Mouse (Mus musculus) forebrain, embryonic 14.5 days (tissue): ENCODE data around the gene Mysm1. TPM values are rescaled to one million over a fixed set of nuclear protein-coding genes. Genes with fewer than 3 reads are reported as not detected.
A peak's percentile ranks its signal among the peaks of the same experiment; 100 is the strongest.

Source experiments
- ATAC-seq: fragments of 200-750 bp; cut with Nextera tagmentation; 2 replicates; pipeline ENCODE4 v1.8.0; 2017; ENCODE audit warnings: mild to moderate bottlenecking, moderate library complexity
- DNase-seq: peaks from one replicate; pipeline ENCODE4 v3.0.0-alpha.2; 2015; ENCODE audit warnings: low spot score
- H3K27ac ChIP-seq: fragments of 300-500 bp; sonication (generic); 2 replicates; pipeline ENCODE4 v1.5.1; 2014; ENCODE audit warnings: low read depth, mild to moderate bottlenecking, control low read depth, low read length, moderate library complexity
- H3K27me3 ChIP-seq: fragments of 300-500 bp; sonication (generic); replicated peaks from 2 replicates; pipeline ENCODE4 v1.6.1; 2014; ENCODE audit warnings: low read length, control low read depth, mixed read lengths; ENCODE audit not compliant: control insufficient read depth, insufficient read depth
- H3K36me3 ChIP-seq: fragments of 300-500 bp; sonication (generic); 2 replicates; pipeline ENCODE4 v1.6.1; 2014; ENCODE audit warnings: low read length, control low read depth; ENCODE audit not compliant: control insufficient read depth, insufficient read depth
- H3K4me1 ChIP-seq: fragments of 300-500 bp; sonication (generic); 2 replicates; pipeline ENCODE4 v1.6.1; 2014; ENCODE audit warnings: antibody characterized with exemption, low read length, control low read depth; ENCODE audit not compliant: control insufficient read depth, insufficient read depth
- H3K4me2 ChIP-seq: fragments of 300-500 bp; sonication (generic); 2 replicates; pipeline ENCODE4 v1.6.1; 2014; ENCODE audit warnings: mild to moderate bottlenecking, control low read depth, low read length
- H3K4me3 ChIP-seq: fragments of 300-500 bp; sonication (generic); 2 replicates; pipeline ENCODE4 v1.5.1; 2014; ENCODE audit warnings: low read depth, low read length, control low read depth
- H3K9ac ChIP-seq: fragments of 300-500 bp; sonication (generic); 2 replicates; pipeline ENCODE4 v1.6.1; 2014; ENCODE audit warnings: mild to moderate bottlenecking, low read length, control low read depth, moderate library complexity
- H3K9me3 ChIP-seq: fragments of 300-500 bp; sonication (generic); replicated peaks from 2 replicates; pipeline ENCODE4 v1.6.1; 2016; ENCODE audit warnings: low read length, control low read depth, mixed read lengths; ENCODE audit not compliant: control insufficient read depth
- WGBS: fragments of 180-500 bp; shearing (Covaris S2); extraction: QIAGEN DNeasy Blood & Tissue Kit; methylation state at CpG from one replicate; pipeline ENCODE4 v1.1.7; 2014; 5-methylcytosine and 5-hydroxymethylcytosine counted together
- polyA plus RNA-seq: library from polyadenylated mRNA; unstranded; fragments of >200 nt; fragmentation: Nextera tagmentation; extraction: Ambion mirVana; gene quantifications from 2 replicates; pipeline ENCODE4 v1.2.1, GENCODE M21; 2014

Gene Mysm1
- polyA plus RNA-seq, 1 experiment from 2014 or later, result 18.7 TPM

DNA sequence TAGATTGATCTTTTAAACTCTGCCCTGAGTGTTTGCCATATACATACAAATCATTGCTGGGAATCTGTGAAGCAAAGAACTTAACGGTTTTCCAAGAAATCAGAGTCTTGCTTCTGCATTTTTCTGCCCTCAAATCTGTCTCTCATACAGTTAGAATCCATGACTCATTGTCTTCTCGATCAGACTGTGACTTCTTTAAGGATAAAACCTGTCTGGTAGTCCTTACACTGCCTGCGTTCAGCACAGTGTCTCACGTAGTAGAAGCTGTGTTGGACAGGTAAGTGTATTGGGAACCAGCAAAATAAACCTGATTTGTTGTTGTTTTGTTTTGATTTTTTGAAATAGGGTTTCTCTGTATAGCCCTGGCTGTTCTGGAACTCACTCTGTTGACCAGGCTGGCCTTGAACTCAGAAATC lies 608 bp upstream of the Mysm1 start:
- Histone ChIP-seq H3K4me2 (peak overlapping the region; percentile 85), H3K36me3 (peaks cover 7% of the 10 kb centered on the region; the same call in 1 of the 2 replicates), H3K27me3 (no peaks in the 10 kb centered on the region), H3K9ac (peak overlapping the region; percentile 95), H3K4me1 (peaks cover 8% of the 10 kb centered on the region), H3K27ac (peak overlapping the region; percentile 82), H3K9me3 (no peaks in the 10 kb centered on the region), H3K4me3 (peak overlapping the region; percentile 84)
- WGBS, result 45% methylated on average over 4 of the region's 4 CpGs
- peak; percentile 21 for ATAC-seq
- peak; percentile 17 for DNase-seq

- ATAC-seq, result no peak
- Histone ChIP-seq H3K9me3 (no peaks in the 10 kb centered on the region), H3K4me3 (no peak overlapping the region), H3K36me3 (peaks cover 44% of the 10 kb centered on the region), H3K27me3 (no peaks in the 10 kb centered on the region), H3K4me2 (no peak overlapping the region), H3K4me1 (peaks cover 6% of the 10 kb centered on the region), H3K9ac (no peak overlapping the region), H3K27ac (no peak overlapping the region)
- WGBS, result 93% methylated on average over 2 of the region's 2 CpGs
- DNase-seq, result no peak
Observed at GRCm38 (mm10) chr4:94973321-94973720, 5.6 kb downstream of the Mysm1 start.

DNA sequence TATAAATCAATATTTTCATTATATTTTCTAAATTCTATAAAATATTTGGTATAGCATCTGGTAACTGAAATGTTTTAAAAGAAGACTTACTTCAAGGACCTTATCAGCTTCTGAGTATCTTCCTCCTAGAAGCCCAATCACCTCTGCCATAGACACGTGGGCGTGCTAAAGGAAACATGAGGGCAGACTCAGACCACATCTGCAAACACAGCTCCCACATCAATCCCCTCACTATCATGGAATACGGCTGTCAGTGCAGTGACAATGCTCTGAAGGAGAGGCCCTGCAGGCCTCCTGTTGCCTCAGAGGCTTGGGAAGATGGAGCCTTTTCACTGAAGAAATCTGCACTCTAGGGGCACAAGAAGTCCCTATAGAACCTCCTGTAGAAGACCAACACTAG lies 26.1 kb downstream of the Mysm1 start:
- ATAC-seq (no peak), DNase-seq (no peak)
- no peaks in the 10 kb centered on the region for H3K9me3 ChIP-seq
- H3K27me3 ChIP-seq, result no peaks in the 10 kb centered on the region
- H3K4me3 ChIP-seq, result no peak overlapping the region
- H3K9ac ChIP-seq, result no peak overlapping the region
- H3K36me3 ChIP-seq, result peaks cover 62% of the 10 kb centered on the region
- WGBS, result 89% methylated on average over 3 of the region's 3 CpGs
- H3K27ac ChIP-seq, result no peak overlapping the region
- no peaks in the 10 kb centered on the region for H3K4me1 ChIP-seq
- H3K4me2 ChIP-seq, result no peak overlapping the region

DNA sequence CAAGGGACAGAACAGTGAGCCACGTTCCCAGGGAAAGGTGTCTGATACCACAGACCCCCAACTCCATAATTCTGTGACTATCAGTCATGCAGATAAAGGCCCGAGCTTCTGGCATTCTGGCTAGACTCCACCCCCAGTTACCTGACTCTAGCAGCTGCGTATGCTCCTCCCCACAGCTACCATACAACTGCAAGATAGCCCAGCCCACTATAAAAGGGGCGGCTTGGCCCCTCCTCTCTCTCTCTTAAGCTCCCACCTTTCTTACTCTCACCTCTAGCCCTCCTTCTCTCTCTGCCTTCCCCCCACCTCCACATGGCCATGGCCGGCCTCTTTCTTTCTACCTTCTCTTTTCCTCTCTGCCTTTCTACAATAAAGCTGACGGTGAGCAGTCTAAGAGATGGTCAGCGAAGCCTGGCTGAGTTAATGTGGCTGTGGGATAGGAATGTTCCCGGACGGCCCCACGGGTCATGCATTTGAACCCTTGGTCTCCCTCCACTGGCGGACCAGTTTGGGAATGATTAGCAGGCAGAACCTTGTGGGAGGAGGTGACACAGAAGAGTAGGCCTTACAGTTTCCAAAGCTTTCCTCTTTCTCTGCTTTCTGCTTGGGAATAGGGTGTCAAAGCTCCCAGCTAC lies 37.6 kb downstream of the Mysm1 start:
- WGBS, result 86% methylated on average over 11 of the region's 11 CpGs
- Histone ChIP-seq H3K4me3 (no peak overlapping the region), H3K27ac (no peak overlapping the region), H3K36me3 (peaks cover 47% of the 10 kb centered on the region), H3K9me3 (no peaks in the 10 kb centered on the region), H3K4me1 (no peaks in the 10 kb centered on the region), H3K27me3 (no peaks in the 10 kb centered on the region), H3K9ac (no peak overlapping the region), H3K4me2 (no peak overlapping the region)
- DNase-seq (no peak), ATAC-seq (no peak)

- no peaks in the 10 kb centered on the region for H3K36me3 ChIP-seq
- H3K4me1 ChIP-seq, result no peaks in the 10 kb centered on the region
- H3K27ac ChIP-seq, result no peak within 1 kb of the TSS
- H3K9ac ChIP-seq, result no peak within 1 kb of the TSS
- no peak within 1 kb of the TSS for H3K4me2 ChIP-seq
- no peak within 1 kb of the TSS for H3K4me3 ChIP-seq
- DNase-seq (no peak), ATAC-seq (no peak)
- no peaks in the 10 kb centered on the region for H3K9me3 ChIP-seq
- no peaks in the 10 kb centered on the region for H3K27me3 ChIP-seq
Observed at GRCm38 (mm10) chr4:94928743-94929142, 50.2 kb downstream of the Mysm1 start, which contains the start of gene Eqtn. TSS of gene Eqtn (minus strand) at chr4:94928843.

DNA sequence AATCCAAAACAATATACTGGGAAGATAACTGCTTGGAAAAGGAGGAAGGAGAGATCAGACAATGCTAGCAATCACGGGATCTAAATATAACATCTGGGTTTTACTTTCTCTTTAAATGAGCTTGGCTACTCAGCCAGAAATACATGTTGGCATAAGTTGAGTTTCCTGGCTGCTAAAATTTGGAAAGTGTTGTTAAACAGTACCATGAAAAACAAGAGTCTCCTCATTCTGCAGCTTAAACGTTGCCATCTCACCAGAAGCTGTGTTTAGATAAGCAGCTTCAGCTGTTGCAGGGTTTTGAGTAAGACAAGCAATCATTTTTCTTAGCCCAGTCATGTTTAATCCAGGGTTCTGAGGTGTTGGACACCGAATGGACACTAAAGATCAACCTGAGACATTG lies 77.1 kb downstream of the Mysm1 start:
- H3K9ac ChIP-seq, result no peak overlapping the region

DNA sequence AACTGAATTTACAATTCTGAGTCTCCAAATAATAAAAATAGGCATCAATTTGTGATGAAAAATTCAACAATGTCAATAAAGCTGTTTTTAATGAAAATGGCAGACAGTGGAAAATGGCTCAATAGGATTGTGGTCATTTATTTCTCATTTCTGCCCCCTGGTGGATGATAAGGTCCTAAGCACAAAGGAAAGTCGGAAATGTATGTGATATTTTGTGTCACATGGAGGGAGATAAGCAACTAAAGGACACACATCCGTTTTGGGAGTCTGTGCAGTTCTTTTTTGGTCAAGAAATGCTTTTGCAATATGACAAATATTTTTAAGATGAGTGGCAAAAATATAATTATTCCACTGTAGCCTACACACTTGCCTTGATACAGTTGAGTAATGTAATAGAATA lies 78.2 kb downstream of the Mysm1 start:
- H3K4me2 ChIP-seq, result no peak overlapping the region
- no peak overlapping the region for H3K27ac ChIP-seq
- no peak overlapping the region for H3K4me3 ChIP-seq
- H3K27me3 ChIP-seq, result no peaks in the 10 kb centered on the region
- ATAC-seq, result no peak
- 30% methylated on average over 2 of the region's 2 CpGs for WGBS
- no peaks in the 10 kb centered on the region for H3K9me3 ChIP-seq
- no peaks in the 10 kb centered on the region for H3K36me3 ChIP-seq
- no peaks in the 10 kb centered on the region for H3K4me1 ChIP-seq
- no peak overlapping the region for H3K9ac ChIP-seq
- DNase-seq, result peak; percentile 36

More for the DNA sequence above, 77.1 kb downstream of the Mysm1 start:
- no peaks in the 10 kb centered on the region for H3K9me3 ChIP-seq
- DNase-seq (no peak), ATAC-seq (no peak)
- H3K27me3 ChIP-seq, result no peaks in the 10 kb centered on the region
- no peak overlapping the region for H3K27ac ChIP-seq
- H3K36me3 ChIP-seq, result no peaks in the 10 kb centered on the region
- H3K4me3 ChIP-seq, result no peak overlapping the region
- 80% methylated on average over 3 of the region's 3 CpGs for WGBS
- H3K4me2 ChIP-seq, result no peak overlapping the region
- H3K4me1 ChIP-seq, result no peaks in the 10 kb centered on the region

Other genes with a start within 250 kb of the Mysm1 start
- 7.7 and 9.9 TPM in 2 replicates for gene Tek, start 239.8 kb downstream of the Mysm1 start, polyA plus RNA-seq
- gene Eqtn, start 50.3 kb downstream of the Mysm1 start, polyA plus RNA-seq, result not detected in 2 replicates
- 36.0 and 36.4 TPM in 2 replicates for gene Jun, start 73.1 kb upstream of the Mysm1 start, polyA plus RNA-seq